Mouse (Mus musculus) small intestine, adult 2 months (tissue): ENCODE measurements around the gene Mtln.

Experiments used
- CTCF ChIP-seq: fragments of 200-500 bp; IDR thresholded peaks from 2 replicates; pipeline ENCODE4 v1.5.1; 2012; ENCODE audit warnings: low read depth, mild to moderate bottlenecking, control low read depth, inconsistent platforms, low read length, moderate library complexity, mixed read lengths; ENCODE audit not compliant: insufficient replicate concordance, insufficient read length; ENCODE audit errors: extremely low read depth
- POLR2A ChIP-seq: fragments of 200-500 bp; IDR thresholded peaks from 2 replicates; pipeline ENCODE4 v1.6.1; 2012; ENCODE audit warnings: low read depth, mild to moderate bottlenecking, control low read depth, inconsistent platforms, low read length, moderate library complexity

GRCm38 (mm10) chr2:127787226-127787625, 5.1 kb downstream of the Mtln start:
- TF ChIP-seq POLR2A (no peak), CTCF (no peak)
